Mouse (Mus musculus): Measurements from ENCODE around the gene Arhgef6. TPM values are rescaled to one million over a fixed set of nuclear protein-coding genes. Genes with fewer than 3 reads are reported as not detected.

Gene Arhgef6
- polyA plus RNA-seq, 1 experiment from 2014 or later, result 6.8 TPM

DNA sequence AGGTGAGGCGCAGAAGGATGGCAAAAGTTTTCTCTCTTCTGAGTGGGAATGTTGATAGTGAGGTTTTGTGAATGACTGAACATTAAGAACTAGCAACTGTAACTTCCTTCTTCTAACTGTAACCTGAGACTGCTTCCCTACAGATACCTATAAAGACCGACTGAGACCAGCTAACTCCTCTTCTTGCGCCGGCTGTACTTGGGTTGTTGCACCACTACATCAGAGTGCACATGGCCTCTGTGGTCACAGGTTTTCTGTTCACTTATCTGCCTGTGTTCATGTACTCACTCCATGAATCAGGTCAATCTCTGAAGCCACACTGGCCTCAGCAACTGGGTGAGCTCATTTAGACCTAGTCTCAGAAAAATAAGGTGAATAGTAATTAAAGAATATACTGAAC lies 75.0 kb downstream of the Arhgef6 start:
- no peak for ATAC-seq (ENCODE audit: insufficient read depth, low FRiP score)
- Histone ChIP-seq H3K4me3 (replicated peaks; ENCODE audit: low read length) (no peak overlapping the region), H3K36me3 (ENCODE audit: control insufficient read depth, insufficient read depth, low read length) (no peaks in the 10 kb centered on the region), H3K27me3 (ENCODE audit: control insufficient read depth, insufficient read depth, low read length) (no peaks in the 10 kb centered on the region), H3K9me3 (replicated peaks; ENCODE audit: control insufficient read depth, low read length) (no peaks in the 10 kb centered on the region), H3K27ac (ENCODE audit: low read length) (no peak overlapping the region), H3K4me1 (ENCODE audit: control insufficient read depth, insufficient read depth, low read length) (no peaks in the 10 kb centered on the region), H3K4me2 (ENCODE audit: low read depth, low read length) (no peak overlapping the region), H3K9ac (ENCODE audit: low read length) (no peak overlapping the region)
- 71% methylated on average over 4 of the region's 4 CpGs for WGBS

GRCm38 (mm10) chrX:57260744-57261143 lies 77.8 kb downstream of the Arhgef6 start:
- H3K9ac ChIP-seq (ENCODE audit: low read length), result no peak overlapping the region
- H3K9me3 ChIP-seq (replicated peaks; ENCODE audit: control insufficient read depth, low read length), result no peaks in the 10 kb centered on the region
- 57% methylated on average over 2 of the region's 2 CpGs for WGBS
- H3K27me3 ChIP-seq (ENCODE audit: control insufficient read depth, insufficient read depth, low read length), result no peaks in the 10 kb centered on the region
- H3K36me3 ChIP-seq (ENCODE audit: control insufficient read depth, insufficient read depth, low read length), result no peaks in the 10 kb centered on the region
- no peaks in the 10 kb centered on the region for H3K4me1 ChIP-seq (ENCODE audit: control insufficient read depth, insufficient read depth, low read length)
- no peak overlapping the region for H3K4me3 ChIP-seq (replicated peaks; ENCODE audit: low read length)
- no peak overlapping the region for H3K27ac ChIP-seq (ENCODE audit: low read length)
- no peak for ATAC-seq (ENCODE audit: insufficient read depth, low FRiP score)
- H3K4me2 ChIP-seq (ENCODE audit: low read depth, low read length), result no peak overlapping the region

DNA sequence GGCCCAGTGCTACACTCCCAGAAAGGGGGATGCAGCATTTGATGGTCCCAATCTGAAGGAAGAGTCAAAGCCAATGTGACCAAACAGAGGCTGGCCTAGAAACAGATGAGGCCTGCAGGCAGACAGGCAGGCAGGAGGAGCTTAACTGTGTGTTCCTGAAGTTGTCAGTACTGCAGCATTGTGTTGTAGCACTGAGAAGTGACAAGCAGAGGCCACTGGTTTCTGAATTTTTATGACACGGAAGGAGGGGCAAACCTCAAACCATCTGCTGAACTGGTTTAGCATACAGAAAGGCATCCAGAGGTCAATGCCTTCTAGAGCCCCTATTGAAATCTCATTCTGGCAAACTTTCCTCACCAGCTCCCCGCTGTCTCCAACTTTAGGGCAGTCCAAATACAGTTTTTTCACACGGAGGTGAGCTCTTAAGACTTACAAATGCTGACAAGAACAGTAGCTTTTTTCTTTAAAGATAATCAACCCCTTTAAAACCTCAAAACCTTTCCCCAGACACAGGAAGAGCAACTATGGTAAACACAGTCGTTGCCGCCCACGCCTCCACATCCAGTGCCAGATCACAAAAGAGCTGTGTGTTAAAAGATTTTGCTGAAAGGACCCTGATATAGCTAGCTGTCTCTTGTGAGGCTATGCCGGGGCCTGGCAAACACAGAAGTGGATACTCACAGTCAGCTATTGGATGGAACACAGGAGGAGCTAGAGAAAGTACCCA lies 85.0 kb downstream of the Arhgef6 start:
- Histone ChIP-seq H3K4me3 (replicated peaks; ENCODE audit: low read length) (no peak overlapping the region), H3K27ac (ENCODE audit: low read length) (no peak overlapping the region), H3K4me2 (ENCODE audit: low read depth, low read length) (no peak overlapping the region), H3K9ac (ENCODE audit: low read length) (no peak overlapping the region), H3K36me3 (ENCODE audit: control insufficient read depth, insufficient read depth, low read length) (no peaks in the 10 kb centered on the region), H3K27me3 (ENCODE audit: control insufficient read depth, insufficient read depth, low read length) (no peaks in the 10 kb centered on the region), H3K4me1 (ENCODE audit: control insufficient read depth, insufficient read depth, low read length) (no peaks in the 10 kb centered on the region), H3K9me3 (replicated peaks; ENCODE audit: control insufficient read depth, low read length) (no peaks in the 10 kb centered on the region)
- WGBS, result 52% methylated on average over 7 of the region's 7 CpGs
- no peak for ATAC-seq (ENCODE audit: insufficient read depth, low FRiP score)

DNA sequence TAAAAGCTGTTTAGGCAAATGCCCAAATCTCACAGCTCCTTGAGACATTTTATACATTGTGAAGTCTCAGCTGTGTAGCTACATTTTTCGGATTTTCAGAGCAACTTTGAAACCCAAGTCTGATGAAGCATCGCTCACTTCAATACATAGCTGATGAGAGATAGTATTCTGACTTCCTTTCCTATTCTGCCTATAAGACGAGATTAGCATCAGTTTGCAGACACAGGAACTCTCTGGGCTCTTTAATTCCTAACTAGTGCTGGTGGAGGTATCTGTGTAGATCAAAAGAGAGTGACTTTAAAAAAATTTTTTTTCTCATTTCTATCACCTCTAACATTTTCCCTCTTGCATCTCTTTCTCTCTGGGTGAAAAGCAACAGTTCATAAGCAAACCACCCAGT lies 100.0 kb downstream of the Arhgef6 start:
- Histone ChIP-seq H3K4me3 (replicated peaks; ENCODE audit: low read length) (no peak overlapping the region), H3K9ac (ENCODE audit: low read length) (no peak overlapping the region), H3K36me3 (ENCODE audit: control insufficient read depth, insufficient read depth, low read length) (no peaks in the 10 kb centered on the region), H3K27ac (ENCODE audit: low read length) (no peak overlapping the region), H3K4me2 (ENCODE audit: low read depth, low read length) (no peak overlapping the region), H3K4me1 (ENCODE audit: control insufficient read depth, insufficient read depth, low read length) (no peaks in the 10 kb centered on the region), H3K27me3 (ENCODE audit: control insufficient read depth, insufficient read depth, low read length) (no peaks in the 10 kb centered on the region), H3K9me3 (replicated peaks; ENCODE audit: control insufficient read depth, low read length) (no peaks in the 10 kb centered on the region)
- 68% methylated on average over 3 of the region's 3 CpGs for WGBS
- ATAC-seq (ENCODE audit: insufficient read depth, low FRiP score), result no peak

DNA sequence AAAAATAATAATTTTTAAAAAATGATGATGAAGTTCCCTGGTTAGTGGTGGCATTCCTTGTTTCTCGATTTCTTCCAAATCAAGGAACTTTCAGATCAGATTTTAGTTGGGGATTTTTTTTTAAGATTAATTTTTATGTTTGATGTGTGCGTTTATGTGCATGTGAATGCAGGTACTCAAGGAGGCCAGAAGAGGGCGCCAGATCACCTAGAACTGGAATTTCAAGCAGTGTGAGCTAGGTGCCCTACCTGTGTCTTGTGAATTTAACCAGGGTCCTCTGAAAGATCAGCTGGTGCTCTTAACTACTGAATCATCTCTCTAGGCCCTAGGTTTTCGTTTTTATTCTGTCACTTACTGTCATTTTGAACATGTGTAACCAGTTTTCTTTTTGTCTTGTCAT lies 102.5 kb downstream of the Arhgef6 start:
- ATAC-seq (ENCODE audit: insufficient read depth, low FRiP score), result no peak
- 66% methylated on average over 4 of the region's 4 CpGs for WGBS

GRCm38 (mm10) chrX:57233596-57233995 lies 104.9 kb downstream of the Arhgef6 start:
- Histone ChIP-seq H3K4me1 (ENCODE audit: control insufficient read depth, insufficient read depth, low read length) (no peaks in the 10 kb centered on the region), H3K4me2 (ENCODE audit: low read depth, low read length) (no peak overlapping the region), H3K4me3 (replicated peaks; ENCODE audit: low read length) (no peak overlapping the region), H3K36me3 (ENCODE audit: control insufficient read depth, insufficient read depth, low read length) (no peaks in the 10 kb centered on the region), H3K27ac (ENCODE audit: low read length) (no peak overlapping the region), H3K27me3 (ENCODE audit: control insufficient read depth, insufficient read depth, low read length) (no peaks in the 10 kb centered on the region), H3K9me3 (replicated peaks; ENCODE audit: control insufficient read depth, low read length) (no peaks in the 10 kb centered on the region), H3K9ac (ENCODE audit: low read length) (no peak overlapping the region)
- ATAC-seq (ENCODE audit: insufficient read depth, low FRiP score), result no peak
- WGBS, result 39% methylated on average over 2 of the region's 2 CpGs

More for the DNA sequence above, 102.5 kb downstream of the Arhgef6 start:
- H3K36me3 ChIP-seq (ENCODE audit: control insufficient read depth, insufficient read depth, low read length), result no peaks in the 10 kb centered on the region
- no peak overlapping the region for H3K4me3 ChIP-seq (replicated peaks; ENCODE audit: low read length)
- no peak overlapping the region for H3K4me2 ChIP-seq (ENCODE audit: low read depth, low read length)
- no peaks in the 10 kb centered on the region for H3K9me3 ChIP-seq (replicated peaks; ENCODE audit: control insufficient read depth, low read length)
- H3K9ac ChIP-seq (ENCODE audit: low read length), result no peak overlapping the region
- no peak overlapping the region for H3K27ac ChIP-seq (ENCODE audit: low read length)
- H3K4me1 ChIP-seq (ENCODE audit: control insufficient read depth, insufficient read depth, low read length), result no peaks in the 10 kb centered on the region
- no peaks in the 10 kb centered on the region for H3K27me3 ChIP-seq (ENCODE audit: control insufficient read depth, insufficient read depth, low read length)

GRCm38 (mm10) chrX:57228178-57228577 lies 110.4 kb downstream of the Arhgef6 start:
- H3K4me2 ChIP-seq (ENCODE audit: low read depth, low read length), result no peak overlapping the region
- H3K9ac ChIP-seq (ENCODE audit: low read length), result no peak overlapping the region
- H3K36me3 ChIP-seq (ENCODE audit: control insufficient read depth, insufficient read depth, low read length), result no peaks in the 10 kb centered on the region
- H3K4me1 ChIP-seq (ENCODE audit: control insufficient read depth, insufficient read depth, low read length), result no peaks in the 10 kb centered on the region
- H3K4me3 ChIP-seq (replicated peaks; ENCODE audit: low read length), result no peak overlapping the region
- H3K27me3 ChIP-seq (ENCODE audit: control insufficient read depth, insufficient read depth, low read length), result no peaks in the 10 kb centered on the region
- ATAC-seq (ENCODE audit: insufficient read depth, low FRiP score), result no peak
- no peaks in the 10 kb centered on the region for H3K9me3 ChIP-seq (replicated peaks; ENCODE audit: control insufficient read depth, low read length)
- 56% methylated on average over 2 of the region's 2 CpGs for WGBS
- H3K27ac ChIP-seq (ENCODE audit: low read length), result no peak overlapping the region

- Histone ChIP-seq H3K4me3 (replicated peaks; ENCODE audit: low read length) (no peak overlapping the region), H3K27ac (ENCODE audit: low read length) (no peak overlapping the region), H3K27me3 (ENCODE audit: control insufficient read depth, insufficient read depth, low read length) (no peaks in the 10 kb centered on the region), H3K36me3 (ENCODE audit: control insufficient read depth, insufficient read depth, low read length) (no peaks in the 10 kb centered on the region), H3K9me3 (replicated peaks; ENCODE audit: control insufficient read depth, low read length) (no peaks in the 10 kb centered on the region), H3K4me2 (ENCODE audit: low read depth, low read length) (no peak overlapping the region), H3K4me1 (ENCODE audit: control insufficient read depth, insufficient read depth, low read length) (no peaks in the 10 kb centered on the region), H3K9ac (ENCODE audit: low read length) (no peak overlapping the region)
- 87% methylated on average over 10 of the region's 10 CpGs for WGBS
- no peak for ATAC-seq (ENCODE audit: insufficient read depth, low FRiP score)
Observed at GRCm38 (mm10) chrX:57223301-57223700, 115.2 kb downstream of the Arhgef6 start.

DNA sequence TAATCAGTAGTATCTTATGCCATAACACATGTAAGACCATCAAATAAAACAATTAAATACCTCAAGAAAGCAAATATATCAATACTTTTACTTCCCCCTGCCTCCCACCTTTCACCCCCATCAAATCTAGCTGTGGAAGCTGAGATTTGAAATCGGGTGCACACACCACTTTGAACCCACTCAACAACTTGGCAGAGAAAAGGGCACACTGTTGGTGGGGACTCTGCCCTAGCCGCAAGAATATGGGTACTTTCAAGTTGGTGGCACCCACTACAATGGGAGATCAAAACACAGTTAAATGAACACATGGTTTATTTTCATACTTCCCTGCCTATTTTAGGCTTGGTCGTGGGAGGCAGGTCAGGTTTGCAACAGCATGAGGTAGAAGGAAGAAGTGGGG lies 116.6 kb downstream of the Arhgef6 start:
- H3K4me2 ChIP-seq (ENCODE audit: low read depth, low read length), result no peak overlapping the region
- no peak for ATAC-seq (ENCODE audit: insufficient read depth, low FRiP score)

More for the DNA sequence above, 116.6 kb downstream of the Arhgef6 start:
- no peaks in the 10 kb centered on the region for H3K36me3 ChIP-seq (ENCODE audit: control insufficient read depth, insufficient read depth, low read length)
- no peaks in the 10 kb centered on the region for H3K27me3 ChIP-seq (ENCODE audit: control insufficient read depth, insufficient read depth, low read length)
- no peak overlapping the region for H3K27ac ChIP-seq (ENCODE audit: low read length)
- H3K4me3 ChIP-seq (replicated peaks; ENCODE audit: low read length), result no peak overlapping the region
- 79% methylated on average over 3 of the region's 3 CpGs for WGBS
- no peak overlapping the region for H3K9ac ChIP-seq (ENCODE audit: low read length)
- H3K9me3 ChIP-seq (replicated peaks; ENCODE audit: control insufficient read depth, low read length), result no peaks in the 10 kb centered on the region
- no peaks in the 10 kb centered on the region for H3K4me1 ChIP-seq (ENCODE audit: control insufficient read depth, insufficient read depth, low read length)

Data from stomach, embryonic 16.5 days (tissue).